Mouse (Mus musculus) embryonic facial prominence, embryonic 14.5 days (tissue): ENCODE data around the gene Ptges3. TPM values are rescaled to one million over a fixed set of nuclear protein-coding genes. Genes with fewer than 3 reads are reported as not detected.
"Not testable (repeated sequence)": the region's sequence is repeated elsewhere in the genome, so short reads cannot be mapped to it uniquely, and the experiment has no call there.

Source experiments
- ATAC-seq: fragments of 200-750 bp; cut with Nextera tagmentation; 2 replicates; pipeline ENCODE4 v1.8.0; 2017; ENCODE audit warnings: low read depth, moderate number of reproducible peaks, moderate TSS enrichment
- DNase-seq: peaks from one replicate; pipeline ENCODE4 v3.0.0-alpha.2; 2015; ENCODE audit warnings: low spot score
- H3K27ac ChIP-seq: fragments of 300-500 bp; sonication (generic); replicated peaks from 2 replicates; pipeline ENCODE4 v1.5.1; 2014; ENCODE audit warnings: low read depth, mild to moderate bottlenecking, low read length, moderate library complexity
- H3K27me3 ChIP-seq: fragments of 300-500 bp; sonication (generic); replicated peaks from 2 replicates; pipeline ENCODE4 v1.6.1; 2014; ENCODE audit warnings: low read length; ENCODE audit not compliant: control insufficient read depth, insufficient read depth
- H3K36me3 ChIP-seq: fragments of 300-500 bp; sonication (generic); 2 replicates; pipeline ENCODE4 v1.6.1; 2014; ENCODE audit warnings: low read length, mixed read lengths; ENCODE audit not compliant: control insufficient read depth, insufficient read depth
- H3K4me1 ChIP-seq: fragments of 300-500 bp; sonication (generic); 2 replicates; pipeline ENCODE4 v1.6.1; 2014; ENCODE audit warnings: antibody characterized with exemption, low read length; ENCODE audit not compliant: control insufficient read depth, insufficient read depth
- H3K4me2 ChIP-seq: fragments of 300-500 bp; sonication (generic); 2 replicates; pipeline ENCODE4 v1.6.1; 2014; ENCODE audit warnings: low read depth, mild to moderate bottlenecking, low read length, moderate library complexity, mixed read lengths
- H3K4me3 ChIP-seq: fragments of 300-500 bp; sonication (generic); 2 replicates; pipeline ENCODE4 v1.5.1; 2014; ENCODE audit warnings: low read depth, mild to moderate bottlenecking, low read length
- H3K9ac ChIP-seq: fragments of 300-500 bp; sonication (generic); 2 replicates; pipeline ENCODE4 v1.6.1; 2014; ENCODE audit warnings: low read depth, mild to moderate bottlenecking, low read length, moderate library complexity, mixed read lengths
- H3K9me3 ChIP-seq: fragments of 300-500 bp; sonication (generic); 2 replicates; pipeline ENCODE4 v1.6.1; 2016; ENCODE audit warnings: low read length; ENCODE audit not compliant: control insufficient read depth
- WGBS: fragments of 180-500 bp; shearing (Covaris S2); extraction: QIAGEN DNeasy Blood & Tissue Kit; methylation state at CpG from one replicate; pipeline ENCODE4 v1.1.7; 2014; 5-methylcytosine and 5-hydroxymethylcytosine counted together
- polyA plus RNA-seq: library from polyadenylated mRNA; unstranded; fragments of >200 nt; fragmentation: Nextera tagmentation; extraction: Ambion mirVana; gene quantifications from 2 replicates; pipeline ENCODE4 v1.2.1, GENCODE M21; 2014

Ptges3 gene
- polyA plus RNA-seq, 1 experiment from 2014 or later = 475 TPM

GRCm38 (mm10) chr10:128084160-128084559, 25.4 kb downstream of the Ptges3 start:
- Histone ChIP-seq H3K9ac (peak overlapping the region; percentile 97), H3K27ac (no peak overlapping the region), H3K27me3 (no peaks in the 10 kb centered on the region), H3K4me2 (peak overlapping the region; percentile 86), H3K9me3 (no peaks in the 10 kb centered on the region), H3K36me3 (peaks cover 51% of the 10 kb centered on the region), H3K4me1 (no peaks in the 10 kb centered on the region), H3K4me3 (peak overlapping the region; percentile 80)
- 1% methylated on average over 3 of the region's 3 CpGs for WGBS
- DNase-seq (no peak), ATAC-seq (no peak)

- WGBS = 78% methylated on average over 6 of the region's 6 CpGs
Observed at GRCm38 (mm10) chr10:128086391-128086790, 27.6 kb downstream of the Ptges3 start.

GRCm38 (mm10) chr10:128087216-128087615, 28.5 kb downstream of the Ptges3 start:
- Histone ChIP-seq H3K4me1 (peaks cover 13% of the 10 kb centered on the region), H3K36me3 (peaks cover 66% of the 10 kb centered on the region)
- not testable (repeated sequence) for H3K9me3 ChIP-seq, H3K4me2 ChIP-seq, DNase-seq, ATAC-seq, H3K9ac ChIP-seq, H3K27me3 ChIP-seq, H3K27ac ChIP-seq, H3K4me3 ChIP-seq
- whole genome bisulfite sequencing = 71% methylated on average over 2 of the region's 2 CpGs

More at GRCm38 (mm10) chr10:128086391-128086790, 27.6 kb downstream of the Ptges3 start:
- ATAC-seq (no peak), DNase-seq (peak; percentile 51)
- Histone ChIP-seq H3K9ac (no peak overlapping the region), H3K4me1 (peaks cover 6% of the 10 kb centered on the region), H3K4me3 (no peak overlapping the region), H3K9me3 (no peaks in the 10 kb centered on the region), H3K4me2 (no peak overlapping the region), H3K36me3 (peaks cover 66% of the 10 kb centered on the region), H3K27ac (no peak overlapping the region), H3K27me3 (no peaks in the 10 kb centered on the region)

DNA sequence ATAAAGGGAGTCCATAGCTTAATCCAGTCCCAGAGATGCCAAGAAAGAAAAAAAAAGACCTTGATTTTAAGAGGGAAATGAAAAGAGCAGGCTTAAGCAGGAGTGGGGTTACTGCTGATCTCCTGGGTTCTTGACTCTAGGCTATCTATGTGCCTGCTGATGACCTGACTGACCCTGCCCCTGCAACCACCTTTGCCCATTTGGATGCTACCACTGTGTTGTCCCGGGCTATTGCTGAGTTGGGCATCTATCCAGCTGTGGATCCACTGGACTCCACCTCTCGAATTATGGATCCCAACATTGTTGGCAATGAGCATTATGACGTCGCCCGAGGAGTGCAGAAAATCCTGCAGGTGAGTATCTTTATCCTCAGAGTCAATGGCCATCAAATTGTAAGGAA, 29.4 kb downstream of the Ptges3 start:
- Histone ChIP-seq H3K4me2 (no peak overlapping the region), H3K4me3 (no peak overlapping the region), H3K9ac (no peak overlapping the region), H3K36me3 (peaks cover 66% of the 10 kb centered on the region), H3K27me3 (no peaks in the 10 kb centered on the region), H3K27ac (no peak overlapping the region), H3K4me1 (peaks cover 13% of the 10 kb centered on the region), H3K9me3 (no peaks in the 10 kb centered on the region)
- ATAC-seq = no peak
- 89% methylated on average over 5 of the region's 5 CpGs for WGBS
- no peak for DNase-seq

GRCm38 (mm10) chr10:128089842-128090241, 31.1 kb downstream of the Ptges3 start:
- Histone ChIP-seq H3K4me1 (peaks cover 25% of the 10 kb centered on the region), H3K9me3 (no peaks in the 10 kb centered on the region), H3K27me3 (no peaks in the 10 kb centered on the region), H3K4me3 (no peak overlapping the region), H3K9ac (no peak overlapping the region), H3K36me3 (peaks cover 58% of the 10 kb centered on the region), H3K4me2 (no peak overlapping the region), H3K27ac (no peak overlapping the region)
- ATAC-seq (no peak), DNase-seq (no peak)
- WGBS = 62% methylated on average over 5 of the region's 5 CpGs

DNA sequence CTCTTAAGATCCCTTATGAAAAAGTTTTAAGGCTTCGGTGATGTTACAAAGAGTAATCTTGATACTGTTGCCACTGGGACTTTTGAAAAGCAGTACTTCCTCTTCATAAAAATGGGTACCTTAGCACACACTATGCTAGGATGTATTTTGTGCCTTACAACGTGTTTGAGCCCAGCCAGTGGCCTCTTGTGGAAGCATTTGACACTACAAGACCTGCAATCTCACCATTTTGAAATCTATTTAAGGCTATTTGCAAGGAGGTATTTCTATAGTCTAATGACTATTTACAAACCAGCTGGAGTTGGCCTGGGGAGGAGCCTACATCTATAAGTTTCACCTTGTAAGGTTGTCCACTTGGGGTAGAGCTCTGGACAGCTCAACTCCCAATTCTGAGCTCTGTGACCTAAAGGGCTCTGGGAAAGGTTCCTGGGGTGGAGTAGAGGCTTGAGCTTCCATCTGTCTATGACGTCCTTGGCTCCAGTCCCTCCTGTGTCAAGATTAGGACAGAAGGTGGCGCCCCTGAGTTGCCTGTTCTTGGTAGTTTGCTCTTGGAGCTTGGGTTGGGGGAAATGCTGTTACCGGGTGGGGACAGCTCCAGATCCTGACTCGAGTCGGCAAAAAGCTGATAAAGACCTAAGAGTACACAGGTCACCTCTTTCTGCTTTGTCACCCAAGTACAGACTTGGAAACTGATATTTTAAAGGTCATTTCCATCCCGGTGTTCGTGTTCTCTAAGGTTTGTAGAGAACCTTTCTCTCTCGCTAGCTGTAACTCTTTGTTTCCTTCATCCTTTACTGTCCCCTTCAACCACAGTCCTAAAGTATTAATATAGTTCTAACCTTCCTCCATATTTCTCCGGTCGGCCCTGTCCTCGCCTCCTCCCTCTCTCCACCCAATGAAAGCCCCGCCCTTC, 32.2 kb downstream of the Ptges3 start:
- H3K36me3 ChIP-seq = peaks cover 48% of the 10 kb centered on the region
- peak; percentile 90 for DNase-seq
- H3K4me3 ChIP-seq = peak overlapping the region; percentile 84
- peaks cover 25% of the 10 kb centered on the region for H3K4me1 ChIP-seq
- H3K27me3 ChIP-seq = no peaks in the 10 kb centered on the region
- peak overlapping the region; percentile 89; the same call in 1 of the 2 replicates for H3K27ac ChIP-seq
- WGBS = 7% methylated on average over 14 of the region's 14 CpGs
- ATAC-seq = peak; percentile 47
- peak overlapping the region; percentile 95 for H3K4me2 ChIP-seq
- peak overlapping the region; percentile 78 for H3K9ac ChIP-seq
- no peaks in the 10 kb centered on the region for H3K9me3 ChIP-seq

DNA sequence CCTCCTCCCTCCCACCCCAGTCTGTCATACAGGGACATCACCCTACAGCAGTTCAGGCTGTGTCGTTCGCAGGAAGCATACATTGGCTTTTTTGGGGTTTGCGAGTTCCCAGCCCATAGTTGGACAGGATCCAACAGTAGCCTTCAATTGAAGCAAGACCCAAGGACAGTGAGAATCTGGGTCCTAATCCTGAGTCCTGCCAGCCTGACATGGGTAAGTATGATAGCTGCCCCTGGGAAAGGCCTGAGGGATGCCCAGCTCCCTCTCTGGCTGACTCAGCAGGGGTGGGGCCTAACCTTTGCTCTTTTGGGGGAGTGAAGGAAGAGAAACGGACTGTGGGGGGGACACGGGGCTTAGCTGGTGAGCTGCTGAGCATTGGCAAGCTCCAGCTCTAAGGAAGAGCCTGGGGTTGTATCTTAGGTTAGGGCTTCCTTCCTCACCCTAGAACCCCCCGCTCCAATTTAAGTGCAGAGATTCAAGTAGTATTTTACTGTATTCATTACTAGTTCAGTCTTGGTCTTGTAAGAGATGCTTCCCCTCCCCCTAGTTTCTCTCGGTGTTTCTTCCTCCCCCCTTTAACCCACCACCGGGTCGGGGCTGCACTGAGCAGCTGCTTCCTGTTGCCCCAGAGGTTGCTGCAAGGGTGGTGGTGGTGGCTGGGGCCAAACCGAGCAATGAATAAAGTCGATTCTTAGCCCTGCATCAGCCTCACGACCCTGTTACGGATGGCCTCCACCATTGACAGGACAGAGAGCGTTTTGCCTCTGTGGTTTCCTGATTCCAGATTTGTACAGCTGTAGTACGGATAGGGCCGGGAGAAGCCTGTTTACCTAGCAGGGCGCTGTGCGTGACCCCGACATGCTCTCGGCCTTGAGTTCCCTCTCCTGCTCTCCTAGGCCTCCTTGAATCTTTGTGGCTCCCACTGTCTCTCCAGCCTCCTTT, 33.1 kb downstream of the Ptges3 start, which contains the start of gene Baz2a:
Gene Baz2a, plus strand, starts transcription at position 14 of the 942 bp plus-strand sequence.
- Histone ChIP-seq H3K9ac (peak within 1 kb of the TSS; percentile 78), H3K4me2 (peak within 1 kb of the TSS; percentile 95), H3K27me3 (no peaks in the 10 kb centered on the region), H3K36me3 (peaks cover 38% of the 10 kb centered on the region), H3K27ac (peak within 1 kb of the TSS; percentile 89), H3K9me3 (no peaks in the 10 kb centered on the region), H3K4me3 (peak within 1 kb of the TSS; percentile 84), H3K4me1 (peaks cover 28% of the 10 kb centered on the region)
- 2% methylated on average over 20 of the region's 20 CpGs for WGBS
- ATAC-seq = peak; percentile 38
- peak; percentile 63 for DNase-seq
